8 mouse cellular contexts compared by ENCODE assay signal in the genomic region with DNA sequence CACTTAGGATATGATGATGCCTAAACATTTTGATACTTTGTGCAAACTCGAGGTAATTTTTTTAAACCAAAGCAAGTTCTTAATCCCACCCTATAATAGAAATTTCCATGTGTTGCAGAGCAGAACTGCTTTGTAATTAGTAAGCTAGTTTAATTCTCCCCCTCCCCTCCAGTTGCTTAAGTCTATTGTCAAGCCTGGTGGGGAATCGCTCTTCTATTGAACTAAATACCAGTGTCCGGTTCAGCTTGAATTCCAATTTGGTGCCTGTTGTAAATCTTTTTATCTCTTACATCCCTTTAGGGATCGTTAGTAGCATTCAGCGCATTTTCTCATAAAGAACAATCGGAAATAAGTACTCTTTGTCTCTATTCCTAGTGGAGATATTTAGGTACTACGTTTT. TPM values are rescaled to one million over a fixed set of nuclear protein-coding genes. Genes with fewer than 3 reads are reported as not detected.
DNase-seq lines count a peak whose midpoint lies in the region; ATAC-seq and TF ChIP-seq lines count a peak whose summit lies in the region.

No protein-coding gene starts in this region.

- H3K4me2 ChIP-seq in heart, postnatal 0 days (ENCODE audit: low read depth, low read length), result no peak overlapping the region
- peak overlapping the region; percentile 95 for H3K4me2 ChIP-seq in hindbrain, postnatal 0 days (ENCODE audit: low read depth, low read length)
- peak overlapping the region; percentile 92 for H3K4me2 ChIP-seq in midbrain, embryonic 16.5 days (ENCODE audit: low read length)

- 51% methylated on average over 7 of the region's 7 CpGs for WGBS in heart, postnatal 0 days
- WGBS in hindbrain, postnatal 0 days, result 10% methylated on average over 7 of the region's 7 CpGs
- 4% methylated on average over 7 of the region's 7 CpGs for WGBS in midbrain, embryonic 16.5 days

- intact Hi-C loops in gastrocnemius, postnatal 14 days (cut with DNase I; ENCODE audit: low total_unique reads), result loop anchor here (5.0 kb wide), 1 partner anchor 71 kb away; no protein-coding TSS in a partner anchor

- peaks cover 9% of the 10 kb centered on the region; the same call in 1 of the 2 replicates for H3K4me1 ChIP-seq in heart, postnatal 0 days (ENCODE audit: control insufficient read depth, insufficient read depth)
- no peaks in the 10 kb centered on the region; the same call in 1 of the 2 replicates for H3K4me1 ChIP-seq in hindbrain, postnatal 0 days (ENCODE audit: insufficient read depth, low read length)
- peaks cover 16% of the 10 kb centered on the region for H3K4me1 ChIP-seq in midbrain, embryonic 16.5 days (ENCODE audit: control insufficient read depth, insufficient read depth, low read length)

- no peak overlapping the region for H3K27ac ChIP-seq in heart, postnatal 0 days (ENCODE audit: low read depth)
- no peak overlapping the region for H3K27ac ChIP-seq in hindbrain, postnatal 0 days
- no peak overlapping the region for H3K27ac ChIP-seq in midbrain, embryonic 16.5 days (ENCODE audit: low read length)

- DNase-seq in heart, postnatal 0 days (ENCODE audit: low spot score), result no peak
- no peak for DNase-seq in heart, adult 8-10 months (ENCODE audit: low spot score)
- DNase-seq in embryo, embryonic 10.5 days (ENCODE audit: low spot score), result peak; percentile 53
- no peak for DNase-seq in hindbrain, postnatal 0 days (ENCODE audit: low spot score)
- no peak for DNase-seq in gastrocnemius, postnatal 14 days
- DNase-seq in urinary bladder, adult 18-20 months (ENCODE audit: low spot score in 2 of 2), result no peak
- no peak for DNase-seq in cerebellum, postnatal 36 days

- H3K9me3 ChIP-seq in heart, postnatal 0 days (replicated peaks; ENCODE audit: control insufficient read depth, low read length), result no peaks in the 10 kb centered on the region
- no peaks in the 10 kb centered on the region for H3K9me3 ChIP-seq in hindbrain, postnatal 0 days (ENCODE audit: low read length)
- H3K9me3 ChIP-seq in midbrain, embryonic 16.5 days (replicated peaks; ENCODE audit: control insufficient read depth, low read length, poor library complexity, severe bottlenecking), result no peaks in the 10 kb centered on the region

- H3K9ac ChIP-seq in heart, postnatal 0 days (replicated peaks; ENCODE audit: low read depth, low read length), result 0 out of 2 replicates have a peak overlapping the region, but pooled peaks have one; percentile 77
- H3K9ac ChIP-seq in hindbrain, postnatal 0 days (replicated peaks; ENCODE audit: low read length), result no peak overlapping the region
- H3K9ac ChIP-seq in midbrain, embryonic 16.5 days (ENCODE audit: low read depth, low read length), result no peak overlapping the region

- TF ChIP-seq CTCF in heart, postnatal 0 days (IDR thresholded peaks at IDR 0.05; ENCODE audit: low read depth), result no peak
- TF ChIP-seq CTCF in hindbrain, postnatal 0 days (IDR thresholded peaks at IDR 0.05; ENCODE audit: low read depth), result peak; percentile 29; the same call in 1 of the 2 replicates

- peaks cover 3% of the 10 kb centered on the region; the same call in 1 of the 2 replicates for H3K36me3 ChIP-seq in heart, postnatal 0 days (replicated peaks; ENCODE audit: control insufficient read depth, insufficient read depth, low read length)
- H3K36me3 ChIP-seq in hindbrain, postnatal 0 days (ENCODE audit: insufficient read depth, low read length), result no peaks in the 10 kb centered on the region
- no peaks in the 10 kb centered on the region for H3K36me3 ChIP-seq in midbrain, embryonic 16.5 days (ENCODE audit: control insufficient read depth, insufficient read depth, low read length)

- no peak for TF ChIP-seq EP300 in heart, postnatal 0 days (IDR thresholded peaks at IDR 0.05; ENCODE audit: low read depth)

- peak overlapping the region; percentile 96 for H3K4me3 ChIP-seq in heart, postnatal 0 days (ENCODE audit: low read depth, low read length)
- no peak overlapping the region for H3K4me3 ChIP-seq in hindbrain, postnatal 0 days (ENCODE audit: low read length)
- H3K4me3 ChIP-seq in midbrain, embryonic 16.5 days (ENCODE audit: low read depth, low read length), result 0 out of 2 replicates have a peak overlapping the region, but pooled peaks have one; percentile 11

- no peak for ATAC-seq in heart, postnatal 0 days (ENCODE audit: insufficient read depth, low read depth)
- ATAC-seq in hindbrain, postnatal 0 days, result no peak
- ATAC-seq in midbrain, embryonic 16.5 days, result no peak

- no peaks in the 10 kb centered on the region for H3K27me3 ChIP-seq in heart, postnatal 0 days (ENCODE audit: control insufficient read depth, insufficient read depth, low read length)
- no peaks in the 10 kb centered on the region for H3K27me3 ChIP-seq in hindbrain, postnatal 0 days (ENCODE audit: insufficient read depth, low read length)
- no peaks in the 10 kb centered on the region for H3K27me3 ChIP-seq in midbrain, embryonic 16.5 days (ENCODE audit: control insufficient read depth, insufficient read depth, low read depth, low read length)

RNA-seq across cellular contexts. Expression of gene Ipo5, which starts 1.9 kb away (rescaled TPM):
- total RNA-seq in heart, postnatal 0 days (2014; rRNA removed; ENCODE audit: low replicate concordance), result 62.1 and 95.6 TPM in 2 replicates
- 36.2 and 40.6 TPM in 2 replicates for polyA plus RNA-seq in heart, postnatal 0 days (2015; fragmentation: Nextera tagmentation; extraction: Ambion mirVana)
- total RNA-seq in heart, adult 8-10 months (2022), result 100 to 1,000 TPM; 113 to 131 (median 125) TPM
- total RNA-seq in hindbrain, postnatal 0 days (2014; rRNA removed), result 73.9 and 74.2 TPM in 2 replicates
- 44.4 and 45.4 TPM in 2 replicates for polyA plus RNA-seq in hindbrain, postnatal 0 days (2015; fragmentation: Nextera tagmentation; extraction: Ambion mirVana)
- 54.9 and 61.5 TPM in 2 replicates for polyA plus RNA-seq in midbrain, embryonic 16.5 days (2015; fragmentation: Nextera tagmentation; extraction: Ambion mirVana)
- total RNA-seq in gastrocnemius, postnatal 14 days (2021), result 10 to 100 TPM; 79.7 to 84.1 TPM
